Comparison of ENCODE assay signal across 11 mouse cellular contexts in the genomic region with DNA sequence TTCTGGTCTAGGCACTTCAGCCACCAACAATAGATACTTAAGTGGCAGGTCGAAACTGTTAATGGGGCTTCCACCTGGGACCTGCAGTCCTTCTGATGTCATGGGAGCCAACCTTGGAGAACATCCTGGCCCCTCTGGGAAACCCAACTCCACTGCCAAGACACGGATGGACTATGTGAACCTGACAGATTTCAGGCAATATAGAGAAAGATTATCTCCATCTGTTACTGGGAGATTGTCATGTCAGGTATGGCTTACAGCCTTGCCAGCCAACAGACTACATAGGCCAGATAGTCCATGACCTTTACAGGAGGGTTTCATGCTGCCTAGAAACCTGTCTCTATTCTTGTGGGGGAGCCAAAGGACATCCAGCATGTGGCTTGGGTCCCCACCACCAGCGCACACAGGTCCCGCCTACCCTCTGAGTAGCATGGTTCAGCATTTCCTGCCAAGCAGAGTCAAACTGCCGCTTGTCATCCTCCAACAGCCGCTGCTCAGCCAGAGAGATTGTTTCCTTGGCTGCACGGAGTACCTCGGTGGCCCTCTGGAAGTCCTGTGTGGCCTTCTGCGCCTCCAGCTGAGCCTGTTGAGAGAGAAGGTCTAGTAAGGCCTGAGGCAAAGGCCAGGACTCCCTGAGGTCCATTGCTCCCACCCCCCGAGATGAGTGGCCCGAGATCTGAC. TPM values are rescaled to one million over a fixed set of nuclear protein-coding genes. Genes with fewer than 3 reads are reported as not detected.
A peak's percentile ranks its signal among the peaks of the same experiment; 100 is the strongest.
DNase-seq lines count a peak whose midpoint lies in the region; ATAC-seq and TF ChIP-seq lines count a peak whose summit lies in the region.
"Had no signal": no experiment of that assay in that cellular context is flagged by ENCODE, and none has a peak within 500 bp of the region (broad histone marks: within the 10 kb centered on the region; RNA-seq: fewer than 3 reads in every experiment).

No protein-coding gene starts in this region.

- WGBS in liver, adult 2 months = 73% methylated on average over 11 of the region's 11 CpGs
- 45% methylated on average over 11 of the region's 11 CpGs for WGBS in liver, embryonic 12.5 days (ENCODE audit: insufficient replicate concordance)
- 58% methylated on average over 11 of the region's 11 CpGs for WGBS in macrophage (ENCODE audit: missing documents)

- H3K79me2 ChIP-seq in liver, adult 2 months (ENCODE audit: control insufficient read depth, insufficient read depth, low read length) = peaks cover 9% of the 10 kb centered on the region; the same call in 1 of the 2 replicates
- peaks cover 84% of the 10 kb centered on the region for H3K79me2 ChIP-seq in macrophage (ENCODE audit: inconsistent target)

- no peak for TF ChIP-seq POLR2A in liver, adult 2 months (IDR thresholded peaks at IDR 0.05; ENCODE audit: extremely low read depth, insufficient read depth, low read length)

- no peak overlapping the region for H3K4me3 ChIP-seq in liver, adult 2 months (ENCODE audit: insufficient read depth, low read depth, low read length)
- no peak overlapping the region for H3K4me3 ChIP-seq in liver, embryonic 12.5 days
- H3K4me3 ChIP-seq in macrophage (ENCODE audit: inconsistent target) = no peak overlapping the region
- H3K4me3 ChIP-seq: limb, embryonic 13.5 days; neural tube, embryonic 12.5 days had no signal

- peaks cover 3% of the 10 kb centered on the region; the same call in 1 of the 2 replicates for H3K36me3 ChIP-seq in liver, adult 2 months (ENCODE audit: control insufficient read depth, insufficient read depth, low read length)
- H3K36me3 ChIP-seq in liver, embryonic 12.5 days = no peaks in the 10 kb centered on the region; the same call in 1 of the 2 replicates
- H3K36me3 ChIP-seq in macrophage (ENCODE audit: inconsistent target) = peaks cover 9% of the 10 kb centered on the region; the same call in 1 of the 2 replicates

- H3K9ac ChIP-seq in liver, adult 2 months (ENCODE audit: low read depth, low read length) = peak overlapping the region; percentile 12; the same call in 1 of the 2 replicates
- no peak overlapping the region for H3K9ac ChIP-seq in liver, embryonic 12.5 days
- H3K9ac ChIP-seq: neural tube, embryonic 12.5 days had no signal

- H3K4me1 ChIP-seq in liver, adult 2 months (ENCODE audit: control insufficient read depth, insufficient read depth, low read length) = peaks cover 38% of the 10 kb centered on the region
- peaks cover 26% of the 10 kb centered on the region for H3K4me1 ChIP-seq in liver, embryonic 12.5 days

- H3K27ac ChIP-seq in liver, adult 2 months (replicated peaks; ENCODE audit: insufficient read depth, low read depth, low read length) = peak overlapping the region; percentile 34
- H3K27ac ChIP-seq in liver, embryonic 12.5 days = no peak overlapping the region
- H3K27ac ChIP-seq in macrophage = peak overlapping the region; percentile 52; the same call in 1 of the 2 replicates
- H3K27ac ChIP-seq: neural tube, embryonic 12.5 days had no signal

- H3K9me3 ChIP-seq in liver, embryonic 12.5 days (replicated peaks) = no peaks in the 10 kb centered on the region
- H3K9me3 ChIP-seq: limb, embryonic 13.5 days; neural tube, embryonic 12.5 days had no signal

- DNase-seq in adrenal gland, postnatal 10 days = peak; percentile 31
- DNase-seq in adrenal gland, postnatal 36 days = no peak
- DNase-seq in liver, adult 2 months (ENCODE audit: extremely low read depth, low read depth, low spot score) = no peak
- DNase-seq in cerebellum, postnatal 10 days = peak; percentile 66 to 73
- no peak for DNase-seq in ovary, postnatal 10 days (ENCODE audit: low spot score)
- no peak for DNase-seq in gastrocnemius, postnatal 25 days

- no peak overlapping the region for H3K4me2 ChIP-seq in liver, embryonic 12.5 days
- H3K4me2 ChIP-seq: neural tube, embryonic 12.5 days had no signal

- no peaks in the 10 kb centered on the region for H3K27me3 ChIP-seq in liver, adult 2 months (ENCODE audit: control insufficient read depth, insufficient read depth, low read length)
- no peaks in the 10 kb centered on the region for H3K27me3 ChIP-seq in liver, embryonic 12.5 days (replicated peaks)
- H3K27me3 ChIP-seq: limb, embryonic 13.5 days; neural tube, embryonic 12.5 days had no signal

- ATAC-seq in liver, embryonic 12.5 days = no peak
- ATAC-seq: intestine, embryonic 16.5 days had no signal

- TF ChIP-seq CTCF in liver, adult 2 months (IDR thresholded peaks at IDR 0.05; ENCODE audit: low read depth, low read length) = no peak

RNA-seq across cellular contexts. Expression of a gene that starts 48.4 kb away (rescaled TPM):
- total RNA-seq in adrenal gland, postnatal 10 days (2021) = 100 to 1,000 TPM; 107 to 135 TPM
- total RNA-seq in adrenal gland, postnatal 36 days (2021) = 100 to 1,000 TPM; 147 to 211 TPM
- total RNA-seq in liver, adult 2 months (2014; rRNA removed) = 37.1 and 37.7 TPM in 2 replicates
- polyA plus RNA-seq in liver, adult 2 months (2012; rRNA removed) = 22.6 and 26.1 TPM in 2 replicates
- 13.8 and 15.1 TPM in 2 replicates for polyA plus RNA-seq in liver, embryonic 12.5 days (2016; fragmentation: Nextera tagmentation; extraction: Ambion mirVana)
- total RNA-seq in macrophage (2018; cell fraction: chromatin; rRNA removed) = 100 to 1,000 TPM in 16 of 26 experiments, 10 to 100 TPM in 10; 59.6 to 272 (median 117) TPM
- 100 to 1,000 TPM in 24 of 26 experiments, 10 to 100 TPM in 2; 96.2 to 190 (median 141) TPM for total RNA-seq in macrophage (2018; cell fraction: cytosol; rRNA removed)
- 100 to 1,000 TPM in 18 of 26 experiments, 10 to 100 TPM in 8; 64.7 to 176 (median 139) TPM for total RNA-seq in macrophage (2018; cell fraction: nucleus; rRNA removed)
- polyA plus RNA-seq in macrophage (2018) = 90.6 to 150 TPM (median 150 TPM) in 3 replicates
- total RNA-seq in gastrocnemius, postnatal 25 days (2021) = 10 to 100 TPM; 33.9 to 46.8 TPM

RNA-seq across cellular contexts. Expression of a gene that starts 51.0 kb away (rescaled TPM):
- 10 to 100 TPM; 33.7 to 40.9 TPM for total RNA-seq in adrenal gland, postnatal 10 days (2021)
- 10 to 100 TPM; 43.5 to 45.0 TPM for total RNA-seq in adrenal gland, postnatal 36 days (2021)
- 34.8 and 38.1 TPM in 2 replicates for total RNA-seq in liver, adult 2 months (2014; rRNA removed)
- polyA plus RNA-seq in liver, adult 2 months (2012; rRNA removed) = 6.1 and 6.7 TPM in 2 replicates
- polyA plus RNA-seq in liver, embryonic 12.5 days (2016; fragmentation: Nextera tagmentation; extraction: Ambion mirVana) = 24.1 and 24.5 TPM in 2 replicates
- total RNA-seq in macrophage (2018; cell fraction: chromatin; rRNA removed) = 100 to 1,000 TPM in 5 of 26 experiments, 10 to 100 TPM in 21; 59.3 to 111 (median 86.1) TPM
- total RNA-seq in macrophage (2018; cell fraction: cytosol; rRNA removed) = 10 to 100 TPM; 22.3 to 42.5 (median 29.8) TPM
- 10 to 100 TPM; 37.4 to 97.5 (median 56.2) TPM for total RNA-seq in macrophage (2018; cell fraction: nucleus; rRNA removed)
- 31.0 to 52.6 TPM (median 34.4 TPM) in 3 replicates for polyA plus RNA-seq in macrophage (2018)
- 10 to 100 TPM; 28.4 to 29.3 TPM for total RNA-seq in gastrocnemius, postnatal 25 days (2021)

Comparison
In these comparisons a context has a peak if more than half of its experiments do, and no peak if none do; other contexts are left out.
1. DNase-seq: peak in adrenal gland, postnatal 10 days (single experiment) and cerebellum, postnatal 10 days (2 of 2); none in adrenal gland, postnatal 36 days (0 of 2), liver, adult 2 months (single experiment), ovary, postnatal 10 days (single experiment) and gastrocnemius, postnatal 25 days (single experiment).